Mouse (Mus musculus) embryonic facial prominence, embryonic 14.5 days (tissue): ENCODE data around the gene Topors. TPM values are rescaled to one million over a fixed set of nuclear protein-coding genes. Genes with fewer than 3 reads are reported as not detected.

ENCODE experiments used
- ATAC-seq: fragments of 200-750 bp; cut with Nextera tagmentation; 2 replicates; pipeline ENCODE4 v1.8.0; 2017; ENCODE audit warnings: low read depth, moderate number of reproducible peaks, moderate TSS enrichment
- DNase-seq: peaks from one replicate; pipeline ENCODE4 v3.0.0-alpha.2; 2015; ENCODE audit warnings: low spot score
- H3K27ac ChIP-seq: fragments of 300-500 bp; sonication (generic); replicated peaks from 2 replicates; pipeline ENCODE4 v1.5.1; 2014; ENCODE audit warnings: low read depth, mild to moderate bottlenecking, low read length, moderate library complexity
- H3K27me3 ChIP-seq: fragments of 300-500 bp; sonication (generic); replicated peaks from 2 replicates; pipeline ENCODE4 v1.6.1; 2014; ENCODE audit warnings: low read length; ENCODE audit not compliant: control insufficient read depth, insufficient read depth
- H3K36me3 ChIP-seq: fragments of 300-500 bp; sonication (generic); 2 replicates; pipeline ENCODE4 v1.6.1; 2014; ENCODE audit warnings: low read length, mixed read lengths; ENCODE audit not compliant: control insufficient read depth, insufficient read depth
- H3K4me1 ChIP-seq: fragments of 300-500 bp; sonication (generic); 2 replicates; pipeline ENCODE4 v1.6.1; 2014; ENCODE audit warnings: antibody characterized with exemption, low read length; ENCODE audit not compliant: control insufficient read depth, insufficient read depth
- H3K4me2 ChIP-seq: fragments of 300-500 bp; sonication (generic); 2 replicates; pipeline ENCODE4 v1.6.1; 2014; ENCODE audit warnings: low read depth, mild to moderate bottlenecking, low read length, moderate library complexity, mixed read lengths
- H3K4me3 ChIP-seq: fragments of 300-500 bp; sonication (generic); 2 replicates; pipeline ENCODE4 v1.5.1; 2014; ENCODE audit warnings: low read depth, mild to moderate bottlenecking, low read length
- H3K9ac ChIP-seq: fragments of 300-500 bp; sonication (generic); 2 replicates; pipeline ENCODE4 v1.6.1; 2014; ENCODE audit warnings: low read depth, mild to moderate bottlenecking, low read length, moderate library complexity, mixed read lengths
- H3K9me3 ChIP-seq: fragments of 300-500 bp; sonication (generic); 2 replicates; pipeline ENCODE4 v1.6.1; 2016; ENCODE audit warnings: low read length; ENCODE audit not compliant: control insufficient read depth
- WGBS: fragments of 180-500 bp; shearing (Covaris S2); extraction: QIAGEN DNeasy Blood & Tissue Kit; methylation state at CpG from one replicate; pipeline ENCODE4 v1.1.7; 2014; 5-methylcytosine and 5-hydroxymethylcytosine counted together
- polyA plus RNA-seq: library from polyadenylated mRNA; unstranded; fragments of >200 nt; fragmentation: Nextera tagmentation; extraction: Ambion mirVana; gene quantifications from 2 replicates; pipeline ENCODE4 v1.2.1, GENCODE M21; 2014

Topors gene
- 37.8 and 40.0 TPM in 2 replicates for polyA plus RNA-seq

DNA sequence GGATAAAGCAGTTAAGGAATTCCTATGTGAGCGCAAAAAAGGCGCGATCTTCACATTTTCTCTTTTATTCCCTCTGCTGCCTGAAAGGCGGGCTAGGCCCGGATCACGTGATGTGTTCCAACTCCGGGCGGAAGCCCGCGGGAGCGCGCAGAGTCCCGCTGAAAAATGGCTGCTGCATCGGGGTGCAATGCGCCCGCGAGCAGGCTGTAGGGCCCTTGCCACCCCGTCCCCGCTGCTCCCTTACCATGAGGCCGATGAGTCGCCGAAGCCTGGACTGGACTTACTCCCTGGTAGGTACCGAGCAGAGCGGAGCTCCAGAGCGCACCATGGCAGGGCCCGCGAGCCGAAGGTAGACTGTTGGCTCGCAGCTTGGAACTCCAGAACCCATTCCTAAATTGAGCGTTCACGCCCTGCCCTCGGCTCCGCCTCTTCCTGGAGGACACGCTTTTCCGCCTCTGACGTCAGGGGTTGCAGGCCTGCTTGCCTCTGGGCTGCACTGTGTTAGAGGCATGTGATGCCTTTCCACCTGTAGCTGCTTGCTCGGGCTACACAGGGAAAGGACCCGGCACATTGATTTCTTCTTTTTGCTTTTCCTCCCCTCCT is at the start of gene Topors, which contains the start of gene Smim27:
Topors (minus strand) TSS at position 421 of the 603 bp plus-strand sequence.
Smim27 (plus strand) TSS at position 150 of the 603 bp plus-strand sequence.
- Histone ChIP-seq H3K36me3 (peaks cover 40% of the 10 kb centered on the region), H3K9ac (peak within 1 kb of the TSS; percentile 75), H3K4me2 (peak within 1 kb of the TSS; percentile 95), H3K4me1 (peaks cover 7% of the 10 kb centered on the region; the same call in 1 of the 2 replicates), H3K9me3 (no peaks in the 10 kb centered on the region), H3K27me3 (no peaks in the 10 kb centered on the region), H3K4me3 (peak within 1 kb of the TSS; percentile 56), H3K27ac (peak within 1 kb of the TSS; percentile 99)
- WGBS, result under 1% methylated on average over 31 of the region's 38 CpGs
- ATAC-seq (peak; percentile 97), DNase-seq (peak; percentile 99)

GRCm38 (mm10) chr4:40317404-40317803 is 47.8 kb upstream of the Topors start:
- WGBS, result 80% methylated on average over 3 of the region's 3 CpGs
- Histone ChIP-seq H3K4me1 (no peaks in the 10 kb centered on the region), H3K36me3 (no peaks in the 10 kb centered on the region), H3K4me3 (no peak overlapping the region), H3K27ac (no peak overlapping the region), H3K27me3 (no peaks in the 10 kb centered on the region), H3K4me2 (no peak overlapping the region), H3K9ac (no peak overlapping the region), H3K9me3 (no peaks in the 10 kb centered on the region)
- no peak for ATAC-seq
- DNase-seq, result no peak

- DNase-seq (no peak), ATAC-seq (no peak)
- Histone ChIP-seq H3K27me3 (no peaks in the 10 kb centered on the region), H3K9ac (no peak overlapping the region), H3K36me3 (no peaks in the 10 kb centered on the region), H3K4me3 (no peak overlapping the region), H3K4me2 (no peak overlapping the region), H3K4me1 (no peaks in the 10 kb centered on the region), H3K27ac (no peak overlapping the region), H3K9me3 (no peaks in the 10 kb centered on the region)
- 71% methylated on average over 6 of the region's 6 CpGs for WGBS
Observed at GRCm38 (mm10) chr4:40313026-40313425, 43.4 kb upstream of the Topors start.

GRCm38 (mm10) chr4:40312213-40312612 is 42.6 kb upstream of the Topors start:
- WGBS, result 91% methylated on average over 1 of the region's 1 CpGs
- DNase-seq, result no peak
- no peak for ATAC-seq
- H3K27me3 ChIP-seq, result no peaks in the 10 kb centered on the region
- H3K4me2 ChIP-seq, result no peak overlapping the region
- no peak overlapping the region for H3K4me3 ChIP-seq
- no peaks in the 10 kb centered on the region for H3K4me1 ChIP-seq
- no peaks in the 10 kb centered on the region for H3K9me3 ChIP-seq
- H3K27ac ChIP-seq, result no peak overlapping the region
- H3K36me3 ChIP-seq, result no peaks in the 10 kb centered on the region
- H3K9ac ChIP-seq, result no peak overlapping the region

GRCm38 (mm10) chr4:40310796-40311383 is 41.2 kb upstream of the Topors start:
- Histone ChIP-seq H3K4me3 (no peak overlapping the region), H3K27me3 (no peaks in the 10 kb centered on the region), H3K4me2 (no peak overlapping the region), H3K36me3 (no peaks in the 10 kb centered on the region), H3K9ac (no peak overlapping the region), H3K9me3 (no peaks in the 10 kb centered on the region), H3K4me1 (no peaks in the 10 kb centered on the region), H3K27ac (no peak overlapping the region)
- WGBS, result 68% methylated on average over 11 of the region's 11 CpGs
- ATAC-seq, result peak; percentile 88
- DNase-seq, result peak; percentile 27

DNA sequence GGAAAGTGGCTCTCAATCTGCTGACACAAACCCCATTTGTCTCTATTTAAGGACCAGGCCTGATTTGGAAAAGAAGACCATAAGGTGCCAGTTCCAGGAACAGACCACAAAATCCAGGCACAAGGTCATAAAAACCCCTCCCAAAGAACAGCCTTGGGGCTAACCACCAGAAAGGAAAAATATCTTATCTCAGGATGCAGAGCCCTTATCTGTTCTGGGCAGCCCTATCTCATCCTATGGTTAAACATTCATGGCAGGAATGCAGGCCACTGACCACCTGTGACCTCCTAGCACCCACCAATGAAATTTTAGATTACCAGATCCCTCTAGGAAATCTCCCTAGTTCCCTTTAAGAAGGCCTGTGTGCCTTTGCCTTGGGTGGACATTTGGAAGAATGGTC is 40.0 kb upstream of the Topors start:
- H3K27me3 ChIP-seq, result no peaks in the 10 kb centered on the region
- no peaks in the 10 kb centered on the region for H3K36me3 ChIP-seq
- no peak overlapping the region for H3K27ac ChIP-seq
- H3K4me2 ChIP-seq, result no peak overlapping the region
- no peak for DNase-seq
- H3K4me3 ChIP-seq, result no peak overlapping the region
- ATAC-seq, result no peak
- no peak overlapping the region for H3K9ac ChIP-seq
- H3K9me3 ChIP-seq, result no peaks in the 10 kb centered on the region
- no peaks in the 10 kb centered on the region for H3K4me1 ChIP-seq

DNA sequence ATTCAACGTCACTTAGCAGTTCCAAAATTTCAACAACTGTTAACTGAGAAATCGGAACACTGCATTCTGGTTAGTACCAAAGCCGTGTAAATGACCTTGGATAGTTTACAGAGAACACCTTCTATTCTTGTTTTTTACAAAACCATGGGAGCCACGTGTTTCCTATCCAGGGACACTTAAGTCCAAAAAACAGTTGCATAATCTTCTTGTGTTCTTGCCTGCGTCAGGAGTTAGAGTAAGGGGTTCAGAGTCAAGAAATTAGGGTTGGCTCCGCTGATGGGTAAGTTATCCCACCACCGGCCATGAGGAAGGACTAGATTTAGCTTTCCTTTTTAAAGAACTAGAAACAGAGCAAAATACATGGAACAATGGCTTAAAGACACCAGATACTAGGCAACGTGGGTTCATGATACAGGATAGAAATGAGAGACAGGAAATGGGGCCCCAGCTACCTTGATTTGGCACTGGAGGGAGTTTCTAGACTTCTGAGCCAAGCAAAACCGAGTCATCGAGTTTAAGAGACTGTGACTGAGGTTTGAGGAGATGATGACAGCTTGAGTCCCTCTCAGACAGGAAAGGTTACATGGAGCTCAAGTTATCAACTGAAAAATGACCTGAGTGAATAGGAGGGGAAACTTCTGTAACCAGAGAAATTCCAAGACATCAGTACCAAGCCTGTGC is 32.9 kb upstream of the Topors start:
- no peaks in the 10 kb centered on the region for H3K4me1 ChIP-seq
- no peaks in the 10 kb centered on the region for H3K36me3 ChIP-seq
- no peak overlapping the region for H3K27ac ChIP-seq
- DNase-seq (no peak), ATAC-seq (no peak)
- H3K9me3 ChIP-seq, result no peaks in the 10 kb centered on the region
- no peak overlapping the region for H3K9ac ChIP-seq
- 75% methylated on average over 10 of the region's 10 CpGs for WGBS
- no peaks in the 10 kb centered on the region for H3K27me3 ChIP-seq
- H3K4me2 ChIP-seq, result no peak overlapping the region
- H3K4me3 ChIP-seq, result no peak overlapping the region

GRCm38 (mm10) chr4:40301076-40301789 is 31.6 kb upstream of the Topors start:
- H3K4me1 ChIP-seq, result no peaks in the 10 kb centered on the region
- 10% methylated on average over 16 of the region's 16 CpGs for WGBS
- peak; percentile 68 for ATAC-seq
- DNase-seq, result peak; percentile 86
- peak overlapping the region; percentile 36 for H3K4me2 ChIP-seq
- no peak overlapping the region for H3K27ac ChIP-seq
- H3K9ac ChIP-seq, result no peak overlapping the region
- no peaks in the 10 kb centered on the region for H3K9me3 ChIP-seq
- no peak overlapping the region for H3K4me3 ChIP-seq
- no peaks in the 10 kb centered on the region for H3K27me3 ChIP-seq
- no peaks in the 10 kb centered on the region for H3K36me3 ChIP-seq
